In genomic region chr8:76392004-76392403, GRCm38 (mm10) we compare ENCODE assay signal across 15 mouse cellular contexts.
"Had no signal": no experiment of that assay in that cellular context is flagged by ENCODE, and none has a peak within 500 bp of the region (broad histone marks: within the 10 kb centered on the region; RNA-seq: fewer than 3 reads in every experiment).

No protein-coding gene starts in this region.

- H3K9ac ChIP-seq: kidney, embryonic 15.5 days; limb, embryonic 12.5 days; liver, embryonic 13.5 days; liver, postnatal 0 days; lung, embryonic 15.5 days; midbrain, embryonic 15.5 days; stomach, embryonic 15.5 days had no signal

- H3K4me1 ChIP-seq: kidney, embryonic 15.5 days; limb, embryonic 12.5 days; liver, embryonic 13.5 days; lung, embryonic 15.5 days; megakaryocyte, embryonic 14.5 days; midbrain, embryonic 15.5 days; stomach, embryonic 15.5 days had no signal

- H3K27ac ChIP-seq: kidney, embryonic 15.5 days; limb, embryonic 12.5 days; liver, embryonic 13.5 days; lung, embryonic 15.5 days; macrophage; midbrain, embryonic 15.5 days; stomach, embryonic 15.5 days had no signal

- DNase-seq: kidney, postnatal 14 days; liver; liver, embryonic 13.5 days; liver, postnatal 0 days; lung, postnatal 14 days; right cerebral cortex, postnatal 14 days; thymus, postnatal 36 days had no signal

- ATAC-seq: liver, postnatal 0 days; midbrain, embryonic 15.5 days had no signal

- H3K4me2 ChIP-seq: kidney, embryonic 15.5 days; limb, embryonic 12.5 days; liver, embryonic 13.5 days; lung, embryonic 15.5 days; midbrain, embryonic 11.5 days; midbrain, embryonic 15.5 days; stomach, embryonic 15.5 days had no signal

- H3K4me3 ChIP-seq: kidney, embryonic 15.5 days; limb, embryonic 12.5 days; liver, embryonic 13.5 days; lung, embryonic 15.5 days; megakaryocyte, embryonic 14.5 days; midbrain, embryonic 15.5 days; stomach, embryonic 15.5 days had no signal

- H3K27me3 ChIP-seq: kidney, embryonic 15.5 days; limb, embryonic 12.5 days; liver, embryonic 13.5 days; lung, embryonic 15.5 days; megakaryocyte, embryonic 14.5 days; midbrain, embryonic 15.5 days; stomach, embryonic 15.5 days had no signal

- H3K36me3 ChIP-seq: kidney, embryonic 15.5 days; limb, embryonic 12.5 days; liver, embryonic 13.5 days; lung, embryonic 15.5 days; midbrain, embryonic 15.5 days; stomach, embryonic 15.5 days had no signal

- H3K9me3 ChIP-seq: kidney, embryonic 15.5 days; limb, embryonic 12.5 days; liver, embryonic 13.5 days; lung, embryonic 15.5 days; midbrain, embryonic 15.5 days; stomach, embryonic 15.5 days had no signal
